Mouse (Mus musculus): ENCODE data around the gene Sdhc. TPM values are rescaled to one million over a fixed set of nuclear protein-coding genes. Genes with fewer than 3 reads are reported as not detected.
"Not testable (repeated sequence)": the region's sequence is repeated elsewhere in the genome, so short reads cannot be mapped to it uniquely, and the experiment has no call there.

The Sdhc gene
- polyA plus RNA-seq, 1 experiment from 2014 or later: 361 TPM

DNA sequence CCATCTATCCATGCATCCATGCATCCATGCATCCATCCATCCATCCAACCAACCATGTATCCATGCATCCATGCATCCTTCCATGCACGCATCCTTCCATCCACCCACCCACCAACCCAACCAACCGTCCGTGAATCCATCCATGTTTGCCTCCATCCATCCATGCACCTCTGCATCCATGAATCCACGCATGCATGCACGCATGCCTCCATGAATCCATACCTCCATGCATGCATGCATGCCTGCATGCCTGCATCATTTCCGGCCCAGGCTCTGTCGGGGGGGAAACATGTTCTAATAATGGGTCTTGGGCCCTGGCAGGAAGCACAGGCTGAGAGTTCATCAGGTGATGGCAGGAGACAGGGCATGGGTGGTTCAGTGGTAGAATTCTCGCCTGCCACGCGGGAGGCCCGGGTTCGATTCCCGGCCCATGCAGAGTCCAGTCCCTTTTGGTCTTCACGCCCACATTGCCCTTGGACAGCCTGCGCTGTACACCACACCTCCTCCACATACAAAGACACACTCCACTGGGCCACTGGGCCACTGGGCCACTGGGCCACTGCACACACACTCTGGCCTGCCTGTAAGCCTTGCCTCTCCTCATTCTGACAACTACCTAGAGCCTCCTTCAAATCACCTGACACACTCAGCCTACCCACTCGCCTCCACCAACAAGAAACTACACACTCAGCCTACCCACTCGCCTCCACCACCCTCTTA lies 68.7 kb downstream of the Sdhc start:
- DNase-seq (ENCODE audit: low spot score); H3K36me3 ChIP-seq; H3K4me3 ChIP-seq; H3K27ac ChIP-seq; H3K9me3 ChIP-seq; H3K4me1 ChIP-seq: not testable (repeated sequence)
- peaks cover 38% of the 10 kb centered on the region for H3K27me3 ChIP-seq (ENCODE audit: insufficient read depth, poor library complexity, severe bottlenecking)
- 34% methylated on average over 9 of the region's 17 CpGs for WGBS

GRCm38 (mm10) chr1:171079825-171080224 lies 70.6 kb downstream of the Sdhc start:
- WGBS: no CpG with 5 or more reads among the region's 43 CpGs
- DNase-seq (ENCODE audit: low spot score); H3K4me3 ChIP-seq; H3K36me3 ChIP-seq; H3K9me3 ChIP-seq; H3K27ac ChIP-seq; H3K4me1 ChIP-seq: not testable (repeated sequence)
- H3K27me3 ChIP-seq (ENCODE audit: insufficient read depth, poor library complexity, severe bottlenecking): peaks cover 25% of the 10 kb centered on the region

DNA sequence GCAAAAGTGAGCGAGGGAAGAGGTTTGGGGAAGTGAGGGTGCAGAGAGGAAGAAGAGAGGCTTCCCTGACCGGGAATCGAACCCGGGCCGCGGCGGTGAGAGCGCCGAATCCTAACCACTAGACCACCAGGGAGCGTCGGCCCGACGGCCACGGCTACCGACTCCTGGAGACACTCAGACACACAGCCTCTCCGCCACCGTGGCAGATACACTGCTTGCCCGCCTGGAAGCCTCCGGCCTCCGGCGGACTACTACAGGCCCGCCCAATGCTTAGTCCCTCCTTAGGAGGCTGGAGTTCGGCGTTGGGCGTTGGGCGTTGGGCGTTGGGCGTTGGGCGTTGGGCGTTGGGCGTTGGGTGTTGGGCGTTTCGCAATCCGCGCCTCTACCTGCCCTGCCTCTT lies 71.1 kb downstream of the Sdhc start:
- not testable (repeated sequence) for H3K9me3 ChIP-seq; H3K36me3 ChIP-seq; H3K27ac ChIP-seq; H3K4me1 ChIP-seq; H3K4me3 ChIP-seq; DNase-seq (ENCODE audit: low spot score)
- 0% methylated on average over 1 of the region's 35 CpGs for WGBS
- H3K27me3 ChIP-seq (ENCODE audit: insufficient read depth, poor library complexity, severe bottlenecking): peaks cover 27% of the 10 kb centered on the region

GRCm38 (mm10) chr1:171078419-171078818 lies 72.0 kb downstream of the Sdhc start:
- not testable (repeated sequence) for H3K4me1 ChIP-seq; H3K9me3 ChIP-seq; H3K27ac ChIP-seq; DNase-seq (ENCODE audit: low spot score); H3K36me3 ChIP-seq
- H3K27me3 ChIP-seq (ENCODE audit: insufficient read depth, poor library complexity, severe bottlenecking): peaks cover 35% of the 10 kb centered on the region
- H3K4me3 ChIP-seq: peak overlapping the region; percentile 12; the same call in 1 of the 2 replicates
- 23% methylated on average over 12 of the region's 12 CpGs for WGBS

GRCm38 (mm10) chr1:171077955-171078354 lies 72.4 kb downstream of the Sdhc start:
- H3K9me3 ChIP-seq; H3K27ac ChIP-seq; DNase-seq (ENCODE audit: low spot score); H3K4me1 ChIP-seq; H3K36me3 ChIP-seq: not testable (repeated sequence)
- Histone ChIP-seq H3K4me3 (peak overlapping the region; percentile 42; the same call in 1 of the 2 replicates), H3K27me3 (ENCODE audit: insufficient read depth, poor library complexity, severe bottlenecking) (peaks cover 35% of the 10 kb centered on the region)
- WGBS: 5% methylated on average over 20 of the region's 27 CpGs

DNA sequence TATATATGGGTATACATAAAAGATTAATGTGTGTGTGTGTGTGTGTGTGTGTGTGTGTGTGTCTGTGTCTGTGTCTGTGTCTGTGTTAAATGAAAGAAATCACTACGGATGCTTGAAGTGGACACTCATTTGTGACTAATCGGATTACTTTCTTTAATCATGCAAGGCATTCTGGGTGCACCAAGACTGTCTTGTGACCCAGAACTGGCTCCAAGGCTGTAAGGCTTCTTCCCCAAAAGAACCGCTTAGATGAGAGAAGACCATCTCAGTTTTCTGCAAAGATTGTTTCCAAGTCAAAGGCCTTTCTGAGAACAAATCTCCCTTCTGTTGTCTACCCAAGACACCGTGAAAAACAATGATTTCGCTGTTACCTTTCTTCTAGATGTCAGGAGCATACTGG lies 73.2 kb downstream of the Sdhc start:
- not testable (repeated sequence) for H3K4me3 ChIP-seq; H3K27ac ChIP-seq; H3K4me1 ChIP-seq; DNase-seq (ENCODE audit: low spot score); H3K9me3 ChIP-seq; H3K36me3 ChIP-seq
- H3K27me3 ChIP-seq (ENCODE audit: insufficient read depth, poor library complexity, severe bottlenecking): peaks cover 35% of the 10 kb centered on the region
- 38% methylated on average over 5 of the region's 5 CpGs for WGBS

Small RNA genes within 50 kb of the gene (microRNA-seq; reads per million reads assigned to microRNA genes)
- not detected for gene Gm27844

Other genes starting within 250 kb of the Sdhc start
- not detected in 2 replicates for gene Fcrlb, start 237.7 kb downstream of the Sdhc start, polyA plus RNA-seq (2016; fragmentation: Nextera tagmentation; extraction: Ambion mirVana)
- gene Fcrla, start 223.0 kb downstream of the Sdhc start, polyA plus RNA-seq (2016; fragmentation: Nextera tagmentation; extraction: Ambion mirVana): 0.08 TPM in 1 of 2 replicates, not detected in the other
- gene Fcgr2b, start 174.1 kb downstream of the Sdhc start, polyA plus RNA-seq (2016; fragmentation: Nextera tagmentation; extraction: Ambion mirVana): not detected in 2 replicates
- gene Fcgr4, start 131.7 kb downstream of the Sdhc start, polyA plus RNA-seq (2016; fragmentation: Nextera tagmentation; extraction: Ambion mirVana): 0.14 TPM in 1 of 2 replicates, not detected in the other
- 1.3 and 4.1 TPM in 2 replicates for gene Fcgr3, start 85.7 kb downstream of the Sdhc start, polyA plus RNA-seq (2016; fragmentation: Nextera tagmentation; extraction: Ambion mirVana)
- gene Cfap126, start 36.7 kb downstream of the Sdhc start, polyA plus RNA-seq (2016; fragmentation: Nextera tagmentation; extraction: Ambion mirVana): 1.6 and 3.7 TPM in 2 replicates
- 0.06 and 0.14 TPM in 2 replicates for gene Mpz, start 108 bp upstream of the Sdhc start, polyA plus RNA-seq (2016; fragmentation: Nextera tagmentation; extraction: Ambion mirVana)
- gene Pcp4l1, start 45.7 kb upstream of the Sdhc start, polyA plus RNA-seq (2016; fragmentation: Nextera tagmentation; extraction: Ambion mirVana): 18.0 and 24.4 TPM in 2 replicates
- 0.14 and 0.28 TPM in 2 replicates for gene Nr1i3, start 63.4 kb upstream of the Sdhc start, polyA plus RNA-seq (2016; fragmentation: Nextera tagmentation; extraction: Ambion mirVana)
- 41.8 and 53.7 TPM in 2 replicates for gene Tomm40l, start 71.9 kb upstream of the Sdhc start, polyA plus RNA-seq (2016; fragmentation: Nextera tagmentation; extraction: Ambion mirVana)
- 16.2 and 315 TPM in 2 replicates for gene Apoa2, start 74.5 kb upstream of the Sdhc start, polyA plus RNA-seq (2016; fragmentation: Nextera tagmentation; extraction: Ambion mirVana)
- gene Fcer1g, start 83.8 kb upstream of the Sdhc start, polyA plus RNA-seq (2016; fragmentation: Nextera tagmentation; extraction: Ambion mirVana): 4.9 and 12.1 TPM in 2 replicates
- 2.6 and 2.8 TPM in 2 replicates for gene Adamts4, start 99.8 kb upstream of the Sdhc start, polyA plus RNA-seq (2016; fragmentation: Nextera tagmentation; extraction: Ambion mirVana)
- gene Ndufs2, start 100.8 kb upstream of the Sdhc start, polyA plus RNA-seq (2016; fragmentation: Nextera tagmentation; extraction: Ambion mirVana): 390 and 470 TPM in 2 replicates
- gene B4galt3, start 119.7 kb upstream of the Sdhc start, polyA plus RNA-seq (2016; fragmentation: Nextera tagmentation; extraction: Ambion mirVana): 53.3 and 62.4 TPM in 2 replicates
- gene Ppox, start 130.6 kb upstream of the Sdhc start, polyA plus RNA-seq (2016; fragmentation: Nextera tagmentation; extraction: Ambion mirVana): 57.1 and 59.8 TPM in 2 replicates
- gene Usp21, start 137.4 kb upstream of the Sdhc start, polyA plus RNA-seq (2016; fragmentation: Nextera tagmentation; extraction: Ambion mirVana): 58.5 and 74.8 TPM in 2 replicates
- 86.8 and 92.0 TPM in 2 replicates for gene Ufc1, start 144.4 kb upstream of the Sdhc start, polyA plus RNA-seq (2016; fragmentation: Nextera tagmentation; extraction: Ambion mirVana)
- gene Dedd, start 178.5 kb upstream of the Sdhc start, polyA plus RNA-seq (2016; fragmentation: Nextera tagmentation; extraction: Ambion mirVana): 40.8 and 43.8 TPM in 2 replicates
- gene Nit1, start 195.0 kb upstream of the Sdhc start, polyA plus RNA-seq (2016; fragmentation: Nextera tagmentation; extraction: Ambion mirVana): 37.5 and 39.3 TPM in 2 replicates
- gene Pfdn2, start 195.1 kb upstream of the Sdhc start, polyA plus RNA-seq (2016; fragmentation: Nextera tagmentation; extraction: Ambion mirVana): 109 and 150 TPM in 2 replicates
- gene Klhdc9, start 210.2 kb upstream of the Sdhc start, polyA plus RNA-seq (2016; fragmentation: Nextera tagmentation; extraction: Ambion mirVana): 0.87 and 1.3 TPM in 2 replicates
- gene Nectin4, start 219.5 kb upstream of the Sdhc start, polyA plus RNA-seq (2016; fragmentation: Nextera tagmentation; extraction: Ambion mirVana): 0.38 and 1.3 TPM in 2 replicates
- 0.41 and 0.95 TPM in 2 replicates for gene Arhgap30, start 238.4 kb upstream of the Sdhc start, polyA plus RNA-seq (2016; fragmentation: Nextera tagmentation; extraction: Ambion mirVana)

Measured in heart, embryonic 10.5 days (tissue).